Mouse (Mus musculus): ENCODE data around the gene Arhgap6. TPM values are rescaled to one million over a fixed set of nuclear protein-coding genes. Genes with fewer than 3 reads are reported as not detected.

Arhgap6 gene
- total RNA-seq (2021) = 1 to 10 TPM; 3.2 to 3.4 TPM

- DNase-seq (ENCODE audit: low spot score) = peak; percentile 10
- intact Hi-C loops (cut with DNase I) = loop anchor here (5.0 kb wide), 1 partner anchor 43 kb away; no protein-coding TSS in a partner anchor
Observed at GRCm38 (mm10) chrX:168794974-168795858, at the start of gene Arhgap6. Arhgap6 (plus strand) TSS chrX:168795099.

- intact Hi-C loops (cut with DNase I) = no loop called here
Observed at GRCm38 (mm10) chrX:168747011-168747410, 47.9 kb upstream of the Arhgap6 start.

GRCm38 (mm10) chrX:168795859-168796848 is 1.3 kb downstream of the Arhgap6 start:
- intact Hi-C loops (cut with DNase I) = loop anchor here (5.0 kb wide), 1 partner anchor 44 kb away; no protein-coding TSS in a partner anchor
- DNase-seq (ENCODE audit: low spot score) = peak; percentile 1

More at GRCm38 (mm10) chrX:168747011-168747410, 47.9 kb upstream of the Arhgap6 start:
- DNase-seq (ENCODE audit: low spot score) = no peak

GRCm38 (mm10) chrX:168804677-168805076 is 9.8 kb downstream of the Arhgap6 start:
- intact Hi-C loops (cut with DNase I) = no loop called here
- DNase-seq (ENCODE audit: low spot score) = no peak

- no peak for DNase-seq (ENCODE audit: low spot score)
- intact Hi-C loops (cut with DNase I) = no loop called here
Observed at GRCm38 (mm10) chrX:168810513-168811265, 15.8 kb downstream of the Arhgap6 start.

- intact Hi-C loops (cut with DNase I) = no loop called here
Observed at GRCm38 (mm10) chrX:168818858-168819257, 24.0 kb downstream of the Arhgap6 start.

GRCm38 (mm10) chrX:168824166-168824565 is 29.3 kb downstream of the Arhgap6 start:
- DNase-seq (ENCODE audit: low spot score) = no peak
- intact Hi-C loops (cut with DNase I) = no loop called here

More at GRCm38 (mm10) chrX:168818858-168819257, 24.0 kb downstream of the Arhgap6 start:
- no peak for DNase-seq (ENCODE audit: low spot score)

- intact Hi-C loops (cut with DNase I) = no loop called here
- no peak for DNase-seq (ENCODE audit: low spot score)
Observed at GRCm38 (mm10) chrX:168832343-168832742, 37.4 kb downstream of the Arhgap6 start.

GRCm38 (mm10) chrX:168848062-168848461 is 53.2 kb downstream of the Arhgap6 start:
- intact Hi-C loops (cut with DNase I) = no loop called here
- DNase-seq (ENCODE audit: low spot score) = no peak

GRCm38 (mm10) chrX:168874688-168875087 is 79.8 kb downstream of the Arhgap6 start:
- intact Hi-C loops (cut with DNase I) = no loop called here

GRCm38 (mm10) chrX:168903557-168903956 is 108.7 kb downstream of the Arhgap6 start:
- intact Hi-C loops (cut with DNase I) = no loop called here
- DNase-seq (ENCODE audit: low spot score) = no peak

More at GRCm38 (mm10) chrX:168874688-168875087, 79.8 kb downstream of the Arhgap6 start:
- DNase-seq (ENCODE audit: low spot score) = no peak

- intact Hi-C loops (cut with DNase I) = no loop called here
Observed at GRCm38 (mm10) chrX:168904086-168904485, 109.2 kb downstream of the Arhgap6 start.

GRCm38 (mm10) chrX:168907586-168907985 is 112.7 kb downstream of the Arhgap6 start:
- DNase-seq (ENCODE audit: low spot score) = no peak
- intact Hi-C loops (cut with DNase I) = no loop called here

More at GRCm38 (mm10) chrX:168904086-168904485, 109.2 kb downstream of the Arhgap6 start:
- DNase-seq (ENCODE audit: low spot score) = no peak

- no peak for DNase-seq (ENCODE audit: low spot score)
- intact Hi-C loops (cut with DNase I) = no loop called here
Observed at GRCm38 (mm10) chrX:168913519-168913918, 118.6 kb downstream of the Arhgap6 start.

- DNase-seq (ENCODE audit: low spot score) = no peak
- intact Hi-C loops (cut with DNase I) = no loop called here
Observed at GRCm38 (mm10) chrX:168920942-168921341, 126.0 kb downstream of the Arhgap6 start.

GRCm38 (mm10) chrX:168932420-168932819 is 137.5 kb downstream of the Arhgap6 start:
- DNase-seq (ENCODE audit: low spot score) = no peak

GRCm38 (mm10) chrX:168935447-168935846 is 140.5 kb downstream of the Arhgap6 start:
- DNase-seq (ENCODE audit: low spot score) = no peak
- intact Hi-C loops (cut with DNase I) = loop anchor here (10.0 kb wide), 1 partner anchor 271 kb away; no protein-coding TSS in a partner anchor

More at GRCm38 (mm10) chrX:168932420-168932819, 137.5 kb downstream of the Arhgap6 start:
- intact Hi-C loops (cut with DNase I) = loop anchor here (5.0 to 10.0 kb wide), 2 partner anchors 215 to 268 kb away; no protein-coding TSS in a partner anchor

GRCm38 (mm10) chrX:168937941-168938340 is 143.0 kb downstream of the Arhgap6 start:
- DNase-seq (ENCODE audit: low spot score) = no peak
- intact Hi-C loops (cut with DNase I) = loop anchor here (2.0 to 10.0 kb wide), 2 partner anchors 149 to 273 kb away; no protein-coding TSS in a partner anchor

- DNase-seq (ENCODE audit: low spot score) = no peak
- intact Hi-C loops (cut with DNase I) = no loop called here
Observed at GRCm38 (mm10) chrX:168941684-168942083, 146.8 kb downstream of the Arhgap6 start.
